Mouse (Mus musculus): ENCODE results near the gene Rasgrf1.

GRCm38 (mm10) chr9:89974463-89974931 lies 64.8 kb downstream of the Rasgrf1 start:
- TF ChIP-seq CTCF (IDR thresholded peaks at IDR 0.05; ENCODE audit: low read depth, low read length) (no peak), GATA2 (IDR thresholded peaks at IDR 0.05; ENCODE audit: borderline replicate concordance, low read depth, low read length) (no peak), GATA1 (IDR thresholded peaks at IDR 0.05; ENCODE audit: borderline replicate concordance, low read length) (no peak)

All from G1E (cell line).